Mouse (Mus musculus): ENCODE data around the gene Tas2r123.

The Tas2r123 gene

GRCm38 (mm10) chr6:132846842-132847241 is at the start of gene Tas2r123:
TSS of gene Tas2r123 (plus strand) at chr6:132847142.
- no peak for DNase-seq

GRCm38 (mm10) chr6:132802518-132802917 is 44.4 kb upstream of the Tas2r123 start, which contains the start of gene Tas2r117:
TSS of gene Tas2r117 (plus strand) at chr6:132802818.
- no peak for DNase-seq

- DNase-seq: no peak
Observed at GRCm38 (mm10) chr6:132855138-132855537, 8.2 kb downstream of the Tas2r123 start, which contains the start of gene Tas2r116. TSS of gene Tas2r116 (plus strand) at chr6:132855438.

- no peak for DNase-seq
Observed at GRCm38 (mm10) chr6:132867708-132868107, 20.8 kb downstream of the Tas2r123 start, which contains the start of gene Tas2r110. TSS of gene Tas2r110 (plus strand) at chr6:132868008.

- DNase-seq: no peak
Observed at GRCm38 (mm10) chr6:132892711-132893110, 45.8 kb downstream of the Tas2r123 start, which contains the start of gene Tas2r113. TSS of gene Tas2r113 (plus strand) at chr6:132893011.
